Mouse (Mus musculus): ENCODE measurements around the gene Cit.

The Cit gene

GRCm38 (mm10) chr5:116036465-116036864 is 191.4 kb downstream of the Cit start:
- DNase-seq (ENCODE audit: low read depth, low spot score): no peak

- DNase-seq (ENCODE audit: low read depth, low spot score): no peak
Measured at GRCm38 (mm10) chr5:116037731-116038130, 192.7 kb downstream of the Cit start.

- DNase-seq (ENCODE audit: low read depth, low spot score): no peak
Measured at GRCm38 (mm10) chr5:116039706-116040105, 194.6 kb downstream of the Cit start.

DNA sequence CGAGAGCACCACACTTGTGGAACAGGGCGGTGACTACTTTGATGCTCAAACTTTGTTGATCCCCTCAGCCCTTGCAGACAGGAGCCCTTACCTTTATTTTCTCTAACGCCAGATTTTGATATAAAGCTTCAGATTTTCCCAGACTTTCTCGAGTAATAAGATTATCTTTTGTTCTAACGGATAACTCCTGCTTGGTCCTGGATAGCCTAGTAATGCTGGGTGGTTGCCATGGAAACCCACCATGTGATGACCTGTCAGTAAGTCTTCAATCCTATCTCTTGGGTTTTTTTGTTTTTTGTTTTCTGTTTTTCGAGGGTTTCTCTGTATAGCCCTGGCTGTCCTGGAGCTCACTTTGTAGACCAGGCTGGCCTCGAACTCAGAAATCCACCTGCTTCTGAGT is 197.2 kb downstream of the Cit start:
- no peak for DNase-seq (ENCODE audit: low read depth, low spot score)

DNA sequence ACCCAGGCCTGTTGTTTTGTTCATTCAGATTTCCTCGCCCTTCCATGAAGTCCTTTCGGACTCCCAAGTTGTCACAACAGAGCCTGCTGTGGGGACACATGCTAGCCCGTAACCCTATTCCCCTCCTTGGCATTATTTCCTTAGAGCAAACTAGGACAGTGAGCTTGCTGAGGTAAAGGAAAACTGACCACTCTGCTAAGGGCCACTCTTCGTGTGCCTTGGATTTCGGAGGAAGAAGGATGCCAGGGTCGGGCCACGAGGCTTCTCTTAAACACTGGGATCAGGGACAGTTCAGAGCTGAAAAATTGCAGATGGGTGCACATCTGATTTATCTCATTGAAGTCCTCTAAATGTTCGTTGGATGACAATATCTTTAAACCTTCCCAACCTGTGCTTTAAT is 200.5 kb downstream of the Cit start:
- no peak for DNase-seq (ENCODE audit: low read depth, low spot score)

GRCm38 (mm10) chr5:116046246-116046645 is 201.2 kb downstream of the Cit start:
- DNase-seq (ENCODE audit: low read depth, low spot score): no peak

GRCm38 (mm10) chr5:116048321-116048720 is 203.2 kb downstream of the Cit start:
- DNase-seq (ENCODE audit: low read depth, low spot score): no peak

DNA sequence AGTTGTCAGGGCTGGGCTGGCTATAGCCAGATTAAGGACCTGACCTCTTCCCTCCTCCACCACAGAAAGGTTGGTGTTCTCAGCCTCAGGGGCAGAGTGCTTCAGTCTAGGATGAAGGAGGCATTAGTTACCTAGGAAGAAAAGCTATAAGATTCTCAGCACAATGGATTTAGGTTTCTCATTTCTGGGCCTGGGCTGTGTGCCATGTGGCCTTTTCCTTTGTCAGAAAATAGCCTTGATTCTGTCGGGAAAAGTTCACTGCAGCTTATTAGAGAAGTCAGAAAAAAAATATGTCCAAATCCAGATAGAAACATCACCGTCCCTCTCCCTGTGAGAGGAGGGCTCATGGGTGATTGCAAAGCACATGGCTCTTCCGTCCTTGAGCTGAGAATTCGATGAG is 204.7 kb downstream of the Cit start:
- no peak for DNase-seq (ENCODE audit: low read depth, low spot score)

- DNase-seq (ENCODE audit: low read depth, low spot score): no peak
Measured at GRCm38 (mm10) chr5:116052171-116052570, 207.1 kb downstream of the Cit start.

DNA sequence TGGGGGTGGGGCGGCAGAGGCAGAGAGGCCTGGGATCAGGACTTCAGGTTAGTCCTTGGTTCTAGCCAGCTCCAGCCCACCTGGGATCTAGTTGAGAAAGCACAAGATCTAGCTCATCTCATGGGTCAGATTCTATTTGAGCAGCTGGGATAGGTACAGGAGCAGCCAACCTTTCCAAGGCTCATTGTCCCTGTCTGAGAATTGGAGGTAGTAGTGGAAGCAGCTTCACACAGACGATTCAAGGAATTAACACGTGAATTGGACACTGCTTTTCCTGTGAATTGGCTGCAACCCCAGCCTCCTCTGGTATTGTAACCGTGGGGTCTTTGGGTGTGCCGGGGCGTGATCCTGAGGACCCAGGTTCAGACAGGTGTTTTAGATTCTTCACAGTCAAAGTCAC is 207.7 kb downstream of the Cit start:
- no peak for DNase-seq (ENCODE audit: low read depth, low spot score)

Measured in retina, adult 2 months (tissue).